Mouse (Mus musculus) pancreas, adult 10 weeks (tissue): ENCODE results near the gene Fbxo45. TPM values are rescaled to one million over a fixed set of nuclear protein-coding genes. Genes with fewer than 3 reads are reported as not detected.

Experiments
- polyA plus RNA-seq: library from polyadenylated mRNA; stranded (reverse); fragments of 350-450 nt; fragmentation: Illumina TruSeq; extraction: RNeasy Lipid Tissue Mini Kit (QIAGEN cat#74804); gene quantifications from one replicate; pipeline ENCODE4 v1.2.3, GENCODE M21; 2015; ENCODE audit warnings: low read depth, low replicate concordance; ENCODE audit not compliant: insufficient read depth

Gene Fbxo45
- polyA plus RNA-seq, result 2.3 TPM

GRCm38 (mm10) chr16:32246952-32247370, at the start of gene Fbxo45, which contains the start of gene Wdr53:
Fbxo45 (minus strand) TSS chr16:32247158.
Wdr53 (plus strand) TSS chr16:32247227.

GRCm38 (mm10) chr16:32277308-32278256, 30.6 kb upstream of the Fbxo45 start, which contains the start of gene Rnf168:
Rnf168 (plus strand) TSS chr16:32277459.

GRCm38 (mm10) chr16:32271291-32271690, 24.3 kb upstream of the Fbxo45 start, which contains the start of gene Smco1:
Smco1 (plus strand) TSS chr16:32271468.

Other genes starting within 250 kb of the Fbxo45 start
- 3.4 TPM for gene Senp5, start 243.9 kb downstream of the Fbxo45 start, polyA plus RNA-seq
- 7.0 TPM for gene Pak2, start 167.8 kb downstream of the Fbxo45 start, polyA plus RNA-seq
- 8.1 TPM for gene Pigx, start 147.4 kb downstream of the Fbxo45 start, polyA plus RNA-seq
- 4.2 TPM for gene Cep19, start 147.4 kb downstream of the Fbxo45 start, polyA plus RNA-seq
- 7.9 TPM for gene Nrros, start 81.6 kb downstream of the Fbxo45 start, polyA plus RNA-seq
- not detected for gene Bex6, start 67.3 kb downstream of the Fbxo45 start, polyA plus RNA-seq
- 2.8 TPM for gene Wdr53, start 69 bp upstream of the Fbxo45 start, polyA plus RNA-seq
- not detected for gene Smco1, start 24.3 kb upstream of the Fbxo45 start, polyA plus RNA-seq
- gene Rnf168, start 30.3 kb upstream of the Fbxo45 start, polyA plus RNA-seq, result 3.5 TPM
- 2.9 TPM for gene Ubxn7, start 85.1 kb upstream of the Fbxo45 start, polyA plus RNA-seq
- gene Tm4sf19, start 153.3 kb upstream of the Fbxo45 start, polyA plus RNA-seq, result not detected
- 2.8 TPM for gene Tctex1d2, start 172.5 kb upstream of the Fbxo45 start, polyA plus RNA-seq
- gene Pcyt1a, start 183.8 kb upstream of the Fbxo45 start, polyA plus RNA-seq, result 6.3 TPM
- gene Slc51a, start 240.7 kb upstream of the Fbxo45 start, polyA plus RNA-seq, result not detected
- gene Zdhhc19, start 249.1 kb upstream of the Fbxo45 start, polyA plus RNA-seq, result not detected